Mouse (Mus musculus) embryo, embryonic 11 days (tissue): Measurements from ENCODE around the gene Ak5.
"Not testable (repeated sequence)": the region's sequence is repeated elsewhere in the genome, so short reads cannot be mapped to it uniquely, and the experiment has no call there.

ENCODE experiments used
- DNase-seq: peaks from one replicate; pipeline ENCODE4 v3.0.0-alpha.2; 2015

The Ak5 gene

DNA sequence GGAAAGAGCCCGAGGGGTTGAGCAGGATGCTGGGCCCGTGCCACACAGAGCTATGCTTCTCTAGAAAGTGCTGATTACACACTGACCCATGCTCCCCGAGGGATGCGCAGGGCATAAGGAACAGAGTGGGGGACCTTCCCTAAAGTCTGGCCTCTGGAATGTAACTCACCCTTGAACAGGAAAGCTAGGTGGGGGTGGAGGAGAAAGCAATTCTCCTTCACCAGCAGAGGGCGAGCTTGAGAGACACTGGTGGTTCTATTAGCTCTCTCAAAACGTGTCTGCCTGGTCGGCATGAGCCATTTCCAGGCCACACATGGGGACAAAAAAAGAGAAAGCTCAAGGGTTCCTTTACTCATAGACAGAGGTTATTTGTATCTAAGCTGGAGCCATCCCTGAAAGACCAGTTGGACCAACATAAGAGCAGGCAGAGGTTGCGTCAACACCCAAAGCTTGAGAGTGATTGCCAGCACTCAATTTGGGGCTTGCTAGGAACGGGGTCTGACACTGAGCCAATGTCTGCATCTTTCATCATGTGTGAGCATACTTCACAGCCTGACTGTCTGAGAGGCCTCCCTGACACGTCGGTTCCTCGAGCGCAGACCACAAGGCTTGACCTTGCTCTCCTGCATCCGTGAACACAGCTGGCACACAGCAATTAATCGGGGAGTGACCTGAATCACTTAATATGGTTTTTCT lies 193.4 kb downstream of the Ak5 start:
- DNase-seq, result peak; percentile 87

DNA sequence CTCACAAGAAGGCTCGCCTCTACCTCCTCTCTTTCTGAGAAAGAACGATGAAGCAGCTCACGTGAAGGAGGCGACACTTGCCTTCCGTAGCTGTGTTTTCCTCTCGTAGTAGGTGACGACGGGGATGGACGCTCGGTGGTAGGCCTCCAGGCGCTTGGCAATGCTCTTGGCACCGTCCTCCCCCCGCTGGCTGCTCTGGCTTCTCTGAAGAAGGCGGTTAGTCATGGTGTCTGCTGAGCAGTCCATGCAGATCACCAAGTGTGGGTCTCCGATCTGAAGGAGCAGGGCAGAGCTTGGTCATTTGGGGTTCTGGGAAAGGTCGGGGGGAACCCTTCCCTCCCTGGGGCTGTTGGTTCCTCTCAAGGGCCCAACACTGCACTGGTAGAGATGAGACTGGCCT lies 195.5 kb downstream of the Ak5 start:
- no peak for DNase-seq

DNA sequence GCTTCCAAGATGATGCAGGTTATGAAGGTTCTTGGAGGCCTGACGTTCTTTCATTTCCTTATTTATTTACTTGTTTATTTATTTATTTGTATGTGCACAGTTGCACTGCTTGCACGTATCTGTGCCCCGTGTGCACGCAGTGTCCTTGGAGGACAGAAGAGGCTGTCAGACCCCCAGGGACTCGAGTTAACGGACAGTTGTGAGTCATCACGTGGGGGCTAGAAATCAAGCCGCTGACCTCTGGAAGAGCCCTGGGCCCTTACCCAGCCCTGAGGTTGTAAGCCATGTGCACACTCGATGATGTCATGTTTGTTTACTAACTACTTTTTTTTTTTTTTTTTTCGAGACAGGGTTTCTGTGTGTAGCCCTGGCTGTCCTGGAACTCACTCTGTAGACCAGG lies 197.8 kb downstream of the Ak5 start:
- DNase-seq, result no peak

DNA sequence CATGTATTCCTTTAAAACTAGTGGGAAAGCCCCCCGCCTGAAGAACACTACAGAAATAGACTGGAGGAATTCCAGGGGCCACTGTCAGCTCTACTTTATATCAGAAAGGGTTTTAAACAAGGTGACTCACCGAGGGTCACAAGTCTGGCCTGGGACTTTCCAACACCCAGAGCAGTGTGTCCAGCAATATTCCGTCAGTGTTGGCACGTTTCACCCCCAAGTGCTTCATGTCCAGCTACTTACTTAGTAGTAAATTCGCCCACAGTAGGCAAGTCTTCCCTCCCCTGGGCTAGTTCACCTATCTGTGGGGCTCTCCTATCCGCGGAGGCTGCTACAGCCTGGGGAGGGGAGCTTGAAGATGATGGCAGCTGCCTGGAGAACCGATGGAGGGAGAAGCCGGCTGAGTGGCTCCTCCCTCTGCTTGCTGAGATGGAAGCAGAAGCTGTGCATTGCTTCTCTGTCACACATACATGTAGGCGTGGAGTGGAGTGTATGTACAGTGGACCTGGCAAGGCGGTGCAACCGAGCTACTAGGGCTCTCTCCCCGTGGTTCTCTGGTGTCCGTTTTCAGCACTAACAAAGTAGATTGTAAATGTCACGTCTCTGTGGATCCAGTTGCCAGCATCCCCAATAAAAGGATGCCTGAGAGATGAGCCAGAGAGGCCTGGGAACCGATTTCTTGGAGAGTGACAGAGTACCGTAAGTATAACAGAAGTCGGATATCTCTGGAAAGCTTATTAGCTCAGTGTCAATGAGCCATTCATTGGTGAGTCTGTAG lies 198.5 kb downstream of the Ak5 start:
- no peak for DNase-seq

DNA sequence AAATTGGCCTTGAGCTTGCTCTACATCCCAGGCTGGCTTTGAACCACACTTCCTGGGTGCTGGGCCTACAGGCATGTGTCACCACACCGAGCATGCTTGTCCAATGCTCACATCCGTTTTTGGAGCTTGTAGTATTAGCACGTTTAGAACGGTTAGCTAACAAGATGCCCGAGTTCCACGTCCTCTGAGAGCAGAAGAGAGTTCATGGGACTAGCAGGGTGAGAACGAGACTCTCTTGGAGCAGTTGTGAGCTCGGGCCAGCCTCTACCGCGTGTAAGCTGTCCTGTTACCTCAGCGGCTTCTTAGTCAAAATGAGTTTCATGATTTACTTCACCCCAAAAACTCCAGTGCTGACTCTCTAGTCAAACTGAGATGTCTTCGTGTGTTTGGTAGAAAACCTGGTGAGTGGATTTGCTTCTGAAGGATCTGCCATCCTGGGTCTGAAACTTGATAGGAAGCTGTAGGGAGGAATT lies 199.6 kb downstream of the Ak5 start:
- DNase-seq, result peak; percentile 22

DNA sequence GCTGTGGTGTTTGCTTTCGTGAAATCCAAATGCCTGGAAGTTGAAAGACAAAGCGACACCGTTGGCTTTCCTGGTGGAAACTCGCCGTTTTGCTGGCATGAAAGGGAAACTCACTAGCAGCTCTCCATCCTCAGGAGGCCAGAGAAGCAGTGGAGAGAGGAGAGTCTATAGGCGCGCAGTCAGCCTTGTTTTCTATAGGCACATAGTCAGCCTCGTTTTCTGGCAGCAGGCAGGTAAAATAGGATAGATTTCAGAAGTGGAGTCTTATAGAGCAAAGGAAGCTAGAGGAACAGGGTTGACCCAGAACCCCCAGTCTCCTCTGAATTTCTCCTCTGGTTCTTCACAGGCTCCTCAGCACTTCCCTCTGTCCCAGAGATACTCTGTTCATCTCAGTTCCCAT lies 200.1 kb downstream of the Ak5 start:
- no peak for DNase-seq

DNA sequence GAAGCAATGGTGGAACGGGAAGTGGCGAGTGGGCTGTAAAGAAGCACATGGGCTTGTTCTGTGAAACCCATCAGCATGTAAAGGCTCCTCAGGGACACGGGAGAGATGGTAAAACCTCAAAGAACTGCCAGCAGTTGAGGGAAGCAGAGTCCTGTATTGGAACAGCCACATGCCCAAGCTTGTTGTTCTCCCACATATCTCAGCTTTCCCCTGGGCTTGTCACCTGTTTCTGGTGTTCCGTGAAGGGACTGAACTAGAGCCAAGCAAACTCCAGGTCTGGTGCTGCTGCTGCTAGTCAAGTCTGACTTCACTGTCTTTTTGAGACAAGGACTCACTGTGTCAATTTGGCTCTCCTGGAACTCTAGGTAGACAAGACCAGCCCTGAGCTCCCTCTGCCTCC lies 200.8 kb downstream of the Ak5 start:
- no peak for DNase-seq

DNA sequence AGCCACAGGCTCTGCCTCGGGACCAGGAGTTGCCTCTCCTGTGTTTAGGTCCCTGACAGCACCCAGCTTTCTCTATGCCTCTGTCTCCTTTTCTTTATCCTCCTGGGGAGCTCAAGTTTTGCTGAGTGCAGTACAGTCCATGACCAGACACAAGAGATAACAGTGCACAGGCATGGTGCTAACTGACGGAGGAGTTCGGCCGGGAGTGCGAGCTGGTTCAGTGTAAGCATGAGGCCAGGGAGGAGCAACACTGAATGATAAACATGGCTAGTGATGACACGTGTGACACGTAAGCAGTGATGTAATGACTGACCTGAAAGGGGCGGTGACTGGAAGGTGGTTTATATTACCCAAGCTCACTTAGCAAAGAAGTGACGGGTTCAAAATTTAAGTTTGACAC lies 201.3 kb downstream of the Ak5 start:
- DNase-seq, result no peak

DNA sequence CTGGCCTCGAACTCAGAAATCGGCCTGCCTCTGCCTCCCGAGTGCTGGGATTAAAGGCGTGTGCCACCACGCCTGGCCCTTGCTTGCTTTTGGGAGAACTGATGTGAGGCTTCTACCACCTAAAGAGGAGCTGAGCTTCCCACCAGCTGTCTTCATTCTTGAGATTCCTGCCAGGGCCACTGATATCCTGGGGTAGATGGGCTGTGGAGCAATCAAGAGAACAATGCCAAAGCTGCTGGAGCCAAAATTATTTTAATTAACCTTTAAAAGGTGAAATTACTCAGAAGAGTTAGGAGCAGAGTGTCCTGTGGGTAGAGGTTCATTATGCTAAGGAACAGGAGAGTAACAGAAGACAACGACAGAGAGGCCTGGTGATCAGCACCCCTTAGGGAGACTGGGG lies 202.8 kb downstream of the Ak5 start:
- DNase-seq, result no peak

DNA sequence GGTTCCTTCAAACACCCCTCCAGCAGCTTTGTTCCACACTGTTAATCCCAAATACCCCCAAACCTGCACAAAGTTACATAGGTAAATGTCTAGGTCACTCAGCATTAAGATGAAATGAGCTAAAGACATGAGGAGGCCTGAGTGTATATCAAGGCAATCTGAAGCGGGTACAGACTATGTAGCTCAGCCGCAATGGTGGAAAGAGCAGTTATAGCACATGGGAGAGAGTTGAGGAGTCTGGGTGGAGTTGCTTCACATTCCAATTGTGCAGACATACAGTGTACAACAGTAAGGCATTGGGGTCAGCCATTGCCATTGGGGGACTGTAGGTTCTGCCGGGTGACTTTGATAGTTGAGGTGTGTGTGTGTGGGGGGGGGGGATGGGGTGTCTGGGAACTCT lies 203.7 kb downstream of the Ak5 start:
- no peak for DNase-seq

DNA sequence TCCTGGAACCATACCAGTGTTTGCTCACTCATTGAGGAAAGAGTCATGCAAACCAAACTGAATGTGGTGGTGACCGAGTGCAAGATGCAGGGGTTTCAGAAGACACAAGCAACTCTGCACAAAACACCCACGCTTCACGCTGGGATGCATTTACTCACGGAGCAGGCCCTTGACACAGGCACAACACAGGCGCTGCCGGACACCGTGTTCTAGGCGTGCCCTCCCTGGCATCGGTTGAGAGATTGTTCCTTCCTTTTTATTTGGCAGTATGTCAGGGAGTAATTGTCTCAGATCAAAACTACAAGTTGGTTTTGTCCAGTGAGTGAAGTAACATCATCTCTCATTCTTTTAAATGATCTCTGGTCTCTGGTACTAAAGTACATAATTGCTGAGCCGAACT lies 205.3 kb downstream of the Ak5 start:
- no peak for DNase-seq

DNA sequence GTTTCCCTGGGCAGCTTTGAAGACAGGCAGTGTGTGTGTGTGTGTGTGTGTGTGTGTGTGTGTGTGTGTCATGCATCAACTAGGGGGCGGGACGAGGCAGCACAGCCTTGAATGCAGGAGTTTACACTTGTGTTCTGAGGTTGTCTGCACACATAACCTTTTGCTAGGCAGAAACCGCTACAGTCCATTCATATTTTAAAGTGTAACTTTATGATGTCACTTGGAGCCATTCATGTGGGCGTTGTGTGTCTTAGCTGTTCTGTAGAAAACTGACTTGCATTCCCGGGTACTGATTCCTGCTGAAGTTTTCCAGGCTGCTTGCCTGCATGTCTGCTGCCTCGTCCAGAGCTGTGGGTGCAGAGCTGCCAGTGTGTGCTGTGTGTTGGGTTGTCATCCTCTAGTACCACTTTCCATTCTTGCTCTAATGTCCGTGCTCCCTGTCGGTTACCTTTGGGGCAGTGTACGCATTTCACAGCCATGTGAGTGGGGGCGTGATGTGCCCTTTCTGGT lies 206.1 kb downstream of the Ak5 start:
- no peak for DNase-seq

DNA sequence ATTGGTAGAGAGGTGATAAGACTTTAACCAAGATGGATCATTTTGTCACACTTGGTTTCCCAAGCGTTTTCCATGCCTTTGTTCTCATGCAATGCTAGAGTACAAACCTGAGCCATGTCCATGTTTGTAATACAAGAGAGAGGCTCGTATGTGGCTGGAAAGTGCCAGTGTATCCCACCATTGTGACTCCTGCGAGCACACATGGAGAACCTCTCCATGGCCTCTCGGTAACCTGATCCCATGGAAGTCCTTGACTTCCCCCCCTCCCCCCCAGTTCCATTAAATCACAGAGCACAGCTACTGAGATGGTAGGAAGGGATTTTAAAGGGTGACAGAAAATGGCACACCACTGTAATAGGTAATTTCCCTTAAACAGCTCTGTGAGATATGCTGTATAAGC lies 207.4 kb downstream of the Ak5 start:
- peak; percentile 27 for DNase-seq

DNA sequence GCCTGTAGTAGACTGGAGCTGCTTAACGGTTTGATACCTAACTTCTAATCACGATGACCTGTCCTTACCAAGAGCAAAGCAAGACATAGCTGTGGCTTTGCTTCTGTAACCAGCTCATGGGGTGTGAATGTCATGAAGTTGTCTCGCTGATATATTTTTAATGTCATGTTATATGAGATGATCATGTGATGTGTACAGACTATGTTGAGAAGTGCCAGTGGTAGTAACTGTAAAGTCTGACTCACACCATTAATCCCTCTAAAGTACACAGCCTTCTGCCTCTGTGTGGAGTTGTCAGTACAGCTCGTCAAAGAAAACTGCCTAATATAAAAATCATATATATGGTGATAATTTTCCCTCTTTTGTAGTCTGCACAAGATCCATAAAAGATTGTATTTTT lies 209.3 kb downstream of the Ak5 start:
- DNase-seq, result not testable (repeated sequence)

DNA sequence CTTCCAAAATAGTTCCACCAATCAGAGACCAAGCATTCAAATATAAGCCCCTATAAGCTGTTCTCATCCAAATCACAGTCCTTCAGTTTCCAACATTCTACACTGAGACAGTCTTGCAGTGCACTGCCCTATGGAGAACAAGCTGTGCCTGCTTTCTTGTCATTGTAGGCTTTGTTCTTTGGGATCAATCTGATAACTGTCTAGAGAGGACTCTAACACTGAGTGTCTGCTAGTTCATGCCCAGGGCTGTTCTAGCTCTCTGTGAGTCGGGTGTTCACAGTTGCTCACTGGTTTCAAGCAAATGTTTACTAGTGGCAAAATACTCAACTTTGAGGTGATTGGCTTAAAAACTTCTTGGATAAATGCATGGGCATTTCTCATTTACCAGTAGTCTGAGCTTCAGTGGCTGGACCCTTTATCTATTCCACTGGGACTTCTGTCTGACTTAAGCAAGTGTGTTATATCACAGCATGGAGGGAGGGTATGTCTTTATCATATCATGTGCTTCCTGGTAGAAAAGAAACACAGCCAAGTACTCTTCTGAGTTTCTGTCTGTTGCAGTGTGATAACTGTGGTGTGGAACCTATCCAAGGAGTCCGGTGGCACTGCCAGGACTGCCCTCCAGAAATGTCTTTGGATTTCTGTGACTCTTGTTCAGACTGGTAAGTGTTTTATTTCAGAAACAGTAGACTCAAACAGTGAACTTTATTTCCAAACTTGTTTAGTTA lies 210.7 kb downstream of the Ak5 start:
- DNase-seq, result no peak

DNA sequence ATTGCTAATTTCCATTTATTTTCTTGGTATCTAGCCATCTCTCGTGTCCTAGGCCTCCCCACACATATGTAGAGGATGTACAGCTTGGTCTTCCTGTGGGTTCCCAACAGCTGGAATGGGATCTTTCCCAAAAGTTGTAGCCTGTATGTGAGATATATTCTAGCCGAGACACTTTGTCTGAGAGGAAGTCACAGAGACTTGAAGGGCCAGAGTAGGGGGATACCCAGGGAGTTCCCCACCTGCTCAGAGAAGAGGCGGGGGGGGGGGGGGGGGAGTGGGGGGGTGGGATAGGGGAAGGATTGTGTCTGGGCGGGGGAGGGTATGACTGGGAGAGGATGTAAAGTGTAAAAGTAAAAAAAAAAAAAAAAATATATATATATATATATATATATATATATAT lies 215.0 kb downstream of the Ak5 start:
- no peak for DNase-seq

DNA sequence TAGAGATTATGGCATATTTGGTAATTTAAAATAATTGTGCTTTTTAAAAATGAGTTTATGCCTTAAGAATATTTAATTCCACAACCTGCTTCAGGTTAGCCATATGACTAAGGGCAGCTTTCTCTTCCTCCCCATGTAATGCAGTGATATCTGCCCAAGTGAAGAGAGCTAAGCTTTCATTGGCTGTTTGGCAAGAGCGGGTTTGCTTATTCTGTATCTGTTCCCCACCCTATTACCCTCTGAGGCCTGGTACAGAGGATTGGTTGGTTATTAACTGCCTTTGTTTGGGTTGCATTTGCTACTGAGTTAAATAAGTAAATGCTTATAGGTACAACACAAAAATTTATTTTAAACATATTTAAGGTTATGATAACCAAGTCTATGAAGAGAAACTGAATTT lies 221.2 kb downstream of the Ak5 start:
- no peak for DNase-seq

DNA sequence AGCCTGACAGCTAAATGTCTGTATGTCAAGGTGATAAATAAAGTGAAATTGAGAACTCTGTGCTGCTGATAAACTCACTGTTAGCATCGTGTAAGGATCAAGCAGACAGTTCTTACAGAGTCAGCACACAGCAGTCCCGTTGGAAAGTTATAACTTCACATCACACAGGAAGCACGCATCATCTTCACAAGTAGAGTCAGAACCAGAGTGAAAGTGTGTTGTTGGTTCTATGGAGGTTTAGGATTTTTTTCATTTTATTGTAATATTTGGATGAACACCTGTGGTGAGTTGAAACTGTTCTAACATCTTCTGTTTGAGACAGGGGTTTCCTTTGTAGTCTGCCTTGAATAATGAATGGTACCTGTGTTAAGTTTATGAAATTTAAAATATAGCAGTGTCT lies 224.0 kb downstream of the Ak5 start:
- DNase-seq, result no peak

DNA sequence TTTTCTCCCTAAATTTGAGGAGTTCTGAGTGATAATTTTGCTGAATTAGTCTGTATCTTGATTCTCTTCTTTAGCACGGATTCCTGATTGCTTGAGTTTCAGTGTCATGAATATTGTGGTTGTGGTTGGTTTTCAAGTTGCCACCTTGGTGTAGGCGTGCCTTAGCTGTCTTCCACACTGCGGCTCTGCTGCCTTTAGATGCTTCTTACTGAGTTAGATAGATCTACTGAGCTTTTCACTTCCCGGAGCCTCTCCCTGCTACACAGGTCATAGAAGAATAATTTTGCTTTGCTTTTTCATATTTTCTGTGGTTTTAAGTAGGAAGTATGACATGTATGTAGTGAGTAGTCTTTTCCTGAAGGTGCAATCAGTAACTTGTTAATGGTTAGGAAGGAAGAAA lies 225.4 kb downstream of the Ak5 start:
- DNase-seq, result no peak

DNA sequence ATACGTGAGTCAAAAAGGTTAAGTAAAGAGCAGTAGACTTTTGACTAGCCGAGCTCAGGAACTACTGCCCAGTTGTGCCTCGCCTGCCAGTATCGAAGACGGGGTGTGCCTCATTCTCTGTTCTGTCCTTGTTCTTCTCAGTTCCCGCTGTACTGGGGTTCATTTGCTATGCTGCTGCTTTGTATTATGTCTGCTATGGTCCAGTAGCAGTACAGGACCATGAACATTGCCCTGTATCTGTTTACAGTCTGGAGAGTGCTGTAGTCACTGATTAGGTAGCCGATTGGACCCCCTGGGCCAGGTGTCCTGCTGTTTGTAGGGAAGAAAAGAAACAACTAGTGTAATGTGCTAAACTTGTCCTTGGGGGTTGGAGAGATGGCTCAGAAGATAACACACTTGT lies 230.1 kb downstream of the Ak5 start:
- no peak for DNase-seq

DNA sequence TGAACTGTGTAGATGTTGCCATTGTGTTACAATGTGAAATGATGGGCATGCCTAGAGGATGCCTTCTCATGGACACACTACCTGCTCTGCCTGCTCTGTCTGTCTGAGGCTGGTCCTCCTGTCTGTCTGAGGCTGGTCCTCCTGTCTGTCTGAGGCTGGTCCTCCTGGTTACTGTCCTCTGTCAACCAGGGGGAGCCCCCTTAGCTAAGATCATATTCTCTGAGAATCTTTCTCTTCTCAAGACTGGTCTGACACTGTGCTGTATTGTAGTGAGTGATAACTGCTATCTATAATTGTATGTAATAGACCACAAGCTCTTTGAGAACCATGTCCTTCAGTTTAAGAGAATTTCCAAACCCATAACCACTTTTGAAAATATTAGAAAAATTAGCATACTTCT lies 232.6 kb downstream of the Ak5 start:
- no peak for DNase-seq

DNA sequence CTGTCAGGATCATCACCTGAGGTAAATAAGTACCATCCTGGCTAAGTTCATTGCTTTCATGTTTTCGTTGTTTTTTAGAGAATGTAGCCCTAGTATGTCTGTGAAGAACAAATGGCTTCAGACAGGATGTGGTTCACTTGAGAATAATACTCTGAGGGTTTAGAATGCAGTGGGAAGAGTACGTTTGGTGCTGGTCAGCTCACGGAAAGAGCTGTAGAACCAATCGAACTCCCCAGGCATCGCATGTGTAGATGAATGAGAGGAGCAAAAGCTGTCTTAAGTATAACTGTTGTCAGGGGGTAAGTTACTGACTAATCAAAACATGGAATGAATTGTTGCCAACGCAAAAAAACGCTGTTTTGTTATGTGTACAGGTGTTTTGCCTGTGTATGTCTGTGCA lies 235.5 kb downstream of the Ak5 start:
- no peak for DNase-seq

DNA sequence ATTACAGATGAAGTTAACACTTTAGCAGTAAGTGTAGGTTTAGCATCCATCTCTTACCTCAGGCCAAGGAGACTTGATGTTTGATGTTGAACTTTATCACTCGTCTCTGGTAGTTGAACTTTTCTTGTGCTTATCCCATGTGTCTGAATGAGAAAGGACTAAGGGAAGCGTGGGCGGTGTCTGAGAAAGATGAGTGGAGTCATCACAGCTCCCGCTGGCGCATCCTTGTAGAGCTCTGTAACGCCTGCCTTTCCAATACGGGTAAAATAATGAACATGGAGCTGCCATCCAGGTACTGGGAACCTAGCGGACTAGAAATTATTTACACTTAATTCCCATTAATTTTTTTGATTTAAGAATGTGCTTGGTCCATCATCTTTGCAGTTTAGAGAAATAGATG lies 239.2 kb downstream of the Ak5 start:
- DNase-seq, result no peak
